Mouse (Mus musculus) right cerebral cortex, postnatal 10 days (tissue): ENCODE measurements at regions not wholly inside any gene's neighbourhood (a gene's known extent, or its start where the extent isn't known, plus 50 kb on each side); places are given as distances from the start of the nearest gene placed in this dataset.

Source experiments
- DNase-seq, 2 experiments: peaks; one replicate each; pipeline ENCODE4 v3.0.0; 2021; ENCODE audit warnings: low spot score in 2 of 2

GRCm38 (mm10) chr3:52444420-52445119, 176.4 kb downstream of the Foxo1 start:
- no peak for DNase-seq

- peak; percentile 27 to 30 for DNase-seq
Measured at GRCm38 (mm10) chr3:52443856-52444255, 175.7 kb downstream of the Foxo1 start.

GRCm38 (mm10) chr3:52429014-52429589, 161.0 kb downstream of the Foxo1 start:
- no peak for DNase-seq

- no peak for DNase-seq
Measured at GRCm38 (mm10) chr3:52422826-52423225, 154.7 kb downstream of the Foxo1 start.

- DNase-seq: no peak
Measured at GRCm38 (mm10) chr3:52416261-52416660, 148.1 kb downstream of the Foxo1 start.

GRCm38 (mm10) chr3:52415361-52415760, 147.2 kb downstream of the Foxo1 start:
- no peak for DNase-seq

- DNase-seq: no peak
Measured at GRCm38 (mm10) chr3:52414017-52414416, 145.9 kb downstream of the Foxo1 start.

GRCm38 (mm10) chr3:52413187-52413746, 145.1 kb downstream of the Foxo1 start:
- DNase-seq: no peak

GRCm38 (mm10) chr3:52411356-52411755, 143.2 kb downstream of the Foxo1 start:
- DNase-seq: no peak

- DNase-seq: no peak
Measured at GRCm38 (mm10) chr3:52409465-52409864, 141.3 kb downstream of the Foxo1 start.

GRCm38 (mm10) chr3:52406778-52407318, 138.7 kb downstream of the Foxo1 start:
- DNase-seq: no peak

- no peak for DNase-seq
Measured at GRCm38 (mm10) chr3:52404636-52405035, 136.5 kb downstream of the Foxo1 start.

- DNase-seq: no peak
Measured at GRCm38 (mm10) chr3:52403032-52403431, 134.9 kb downstream of the Foxo1 start.
